Mouse (Mus musculus): Measurements from ENCODE around the gene Ndufs5. TPM values are rescaled to one million over a fixed set of nuclear protein-coding genes. Genes with fewer than 3 reads are reported as not detected.

Gene Ndufs5
- polyA plus RNA-seq, 1 experiment from 2014 or later, result 321 TPM

DNA sequence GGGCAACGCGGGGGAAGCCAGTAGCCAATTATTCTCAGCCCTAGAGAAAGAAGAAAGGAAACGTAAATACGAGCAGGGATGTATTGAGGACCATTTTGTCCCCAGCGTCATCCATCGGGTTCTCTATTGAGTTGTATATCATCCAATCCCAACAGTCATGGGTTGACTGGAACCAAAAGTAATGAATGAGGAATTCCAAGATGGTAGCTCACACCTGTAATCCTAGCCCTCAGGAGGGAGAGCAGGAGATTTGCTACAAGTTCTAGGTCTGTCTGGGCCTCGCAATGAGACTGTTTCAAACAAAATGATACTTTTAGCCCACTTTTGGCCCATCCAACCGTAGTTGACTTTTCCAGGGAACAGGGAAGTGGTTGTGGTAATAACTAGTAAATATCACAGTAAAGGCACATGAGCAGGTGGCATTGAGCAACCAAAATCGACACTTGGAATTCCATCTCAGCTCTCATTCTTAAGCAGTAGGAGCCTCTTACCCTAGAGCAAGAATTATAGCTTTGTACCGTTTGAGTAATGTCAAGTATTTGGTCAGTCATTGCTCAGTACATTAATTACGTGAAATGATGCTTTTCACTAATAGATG, 52.2 kb downstream of the Ndufs5 start:
- Histone ChIP-seq H3K4me3 (replicated peaks) (peak overlapping the region; percentile 92), H3K9ac (peak overlapping the region; percentile 92; the same call in 1 of the 2 replicates), H3K27me3 (replicated peaks) (no peaks in the 10 kb centered on the region), H3K4me1 (peaks cover 27% of the 10 kb centered on the region), H3K9me3 (no peaks in the 10 kb centered on the region), H3K4me2 (peak overlapping the region; percentile 86), H3K36me3 (no peaks in the 10 kb centered on the region), H3K27ac (peak overlapping the region; percentile 98)
- WGBS, result 39% methylated on average over 11 of the region's 11 CpGs
- ATAC-seq (ENCODE audit: insufficient read depth, low FRiP score, low read depth), result no peak

DNA sequence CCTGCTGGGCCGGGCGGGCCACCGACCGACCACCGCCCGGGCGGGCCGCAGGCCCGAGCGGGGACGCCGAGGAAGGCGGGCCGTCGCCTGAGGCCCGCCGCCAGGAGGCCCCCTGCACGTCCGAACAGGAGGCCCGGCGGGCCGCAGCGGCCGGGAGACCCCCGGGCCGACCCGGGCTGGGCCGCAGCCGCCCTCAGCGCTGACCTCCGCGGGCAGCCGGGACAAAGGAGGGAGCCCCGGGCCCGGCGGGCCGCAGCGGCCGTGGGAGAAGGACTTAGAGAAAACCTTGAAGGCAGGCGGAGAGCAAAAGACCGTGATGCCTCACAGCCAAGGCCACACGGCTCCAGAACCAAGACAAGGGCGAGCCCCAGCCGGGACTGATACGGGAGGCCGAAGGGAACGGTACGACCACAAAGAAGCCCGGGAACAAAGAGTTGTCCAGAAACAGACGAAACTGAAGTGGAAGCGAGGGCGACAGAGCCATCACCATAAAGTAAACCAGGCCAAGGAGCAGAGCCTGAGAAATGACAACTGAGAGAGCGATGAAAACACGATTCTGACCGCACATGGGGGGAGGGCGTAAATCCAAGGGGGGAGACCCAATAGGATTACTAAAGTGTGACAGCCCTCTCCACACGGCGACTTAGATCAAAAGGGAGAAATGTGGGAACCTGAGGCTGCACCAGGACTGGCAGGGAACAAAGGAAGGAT, 52.9 kb downstream of the Ndufs5 start:
- H3K27ac ChIP-seq, result peak overlapping the region; percentile 98
- peak overlapping the region; percentile 92 for H3K4me3 ChIP-seq (replicated peaks)
- H3K4me2 ChIP-seq, result peak overlapping the region; percentile 86
- no peaks in the 10 kb centered on the region for H3K9me3 ChIP-seq
- ATAC-seq (ENCODE audit: insufficient read depth, low FRiP score, low read depth), result peak; percentile 15; the same call in 1 of the 2 replicates
- no peaks in the 10 kb centered on the region for H3K27me3 ChIP-seq (replicated peaks)
- H3K9ac ChIP-seq, result peak overlapping the region; percentile 92
- no peaks in the 10 kb centered on the region for H3K36me3 ChIP-seq
- H3K4me1 ChIP-seq, result peaks cover 27% of the 10 kb centered on the region
- WGBS, result under 1% methylated on average over 52 of the region's 58 CpGs

DNA sequence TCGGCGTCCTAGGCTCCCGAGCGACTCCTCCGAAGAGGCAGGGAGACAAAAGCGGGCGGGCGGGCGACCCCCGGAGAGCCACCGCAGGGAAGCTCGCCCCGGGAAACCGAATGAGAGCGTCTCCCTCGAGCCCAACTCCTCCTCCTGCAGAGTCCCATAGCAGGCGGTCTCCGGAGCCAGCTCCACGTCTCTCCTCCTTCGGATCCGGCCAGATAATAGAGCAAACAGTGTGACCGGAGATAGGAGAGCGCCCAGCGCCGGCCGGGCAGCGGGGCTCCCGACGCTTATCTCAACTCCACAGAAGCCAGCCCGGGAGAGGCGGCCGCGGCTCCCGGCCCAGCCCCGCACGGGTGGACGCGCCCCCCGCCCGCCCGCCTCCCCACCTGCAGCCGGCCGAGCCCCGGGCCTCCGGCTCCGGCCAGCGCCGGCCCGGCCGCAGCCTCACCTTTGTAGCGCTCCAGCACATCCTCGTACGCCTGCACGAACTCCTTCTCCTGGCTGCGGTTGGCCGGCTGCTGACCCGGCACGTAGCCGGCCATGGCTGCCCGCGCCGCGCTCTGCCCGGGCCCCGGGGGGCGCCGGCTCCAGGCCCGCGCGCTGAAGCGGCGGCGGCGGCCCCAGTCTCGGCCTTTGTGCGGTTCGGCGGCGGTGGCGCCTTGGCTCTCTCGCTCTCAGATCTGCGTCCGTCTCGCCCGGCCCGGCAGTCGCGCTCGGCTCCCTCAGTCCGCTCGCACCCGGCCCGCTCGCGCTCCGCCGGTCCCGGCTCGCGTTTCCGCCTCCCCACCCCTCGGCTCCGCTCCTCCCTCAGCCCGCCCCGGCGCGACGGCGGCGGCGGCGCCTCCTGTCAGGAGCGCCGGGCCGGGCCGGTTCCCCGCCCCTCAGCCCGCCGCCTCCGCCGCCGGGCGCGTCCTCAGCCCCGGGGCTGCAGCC, 53.7 kb downstream of the Ndufs5 start:
- no peaks in the 10 kb centered on the region for H3K9me3 ChIP-seq
- peak overlapping the region; percentile 92 for H3K4me3 ChIP-seq (replicated peaks)
- H3K27ac ChIP-seq, result peak overlapping the region; percentile 98
- H3K9ac ChIP-seq, result peak overlapping the region; percentile 92
- H3K4me2 ChIP-seq, result peak overlapping the region; percentile 86
- ATAC-seq (ENCODE audit: insufficient read depth, low FRiP score, low read depth), result peak; percentile 80
- WGBS, result under 1% methylated on average over 118 of the region's 125 CpGs
- H3K27me3 ChIP-seq (replicated peaks), result no peaks in the 10 kb centered on the region
- peaks cover 27% of the 10 kb centered on the region for H3K4me1 ChIP-seq
- no peaks in the 10 kb centered on the region for H3K36me3 ChIP-seq

DNA sequence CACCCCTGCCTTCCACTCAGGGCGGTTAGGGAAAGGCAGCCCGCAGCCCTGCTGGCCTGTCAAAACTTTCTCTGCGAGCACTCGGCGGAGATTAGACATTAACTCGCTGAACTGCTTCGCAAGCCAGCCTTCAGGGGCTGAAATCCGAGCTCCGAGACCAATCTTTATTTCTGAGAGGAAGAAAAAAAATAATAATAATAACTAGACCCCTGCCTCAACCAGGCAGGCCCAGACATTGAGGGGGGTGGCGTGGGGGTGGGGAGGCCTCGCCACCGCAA, 54.4 kb downstream of the Ndufs5 start:
- Histone ChIP-seq H3K9ac (peak overlapping the region; percentile 92; the same call in 1 of the 2 replicates), H3K27me3 (replicated peaks) (no peaks in the 10 kb centered on the region), H3K36me3 (no peaks in the 10 kb centered on the region), H3K9me3 (no peaks in the 10 kb centered on the region), H3K27ac (peak overlapping the region; percentile 98), H3K4me2 (peak overlapping the region; percentile 86), H3K4me3 (replicated peaks) (peak overlapping the region; percentile 92), H3K4me1 (peaks cover 27% of the 10 kb centered on the region)
- ATAC-seq (ENCODE audit: insufficient read depth, low FRiP score, low read depth), result no peak
- WGBS, result 0% methylated on average over 12 of the region's 12 CpGs

DNA sequence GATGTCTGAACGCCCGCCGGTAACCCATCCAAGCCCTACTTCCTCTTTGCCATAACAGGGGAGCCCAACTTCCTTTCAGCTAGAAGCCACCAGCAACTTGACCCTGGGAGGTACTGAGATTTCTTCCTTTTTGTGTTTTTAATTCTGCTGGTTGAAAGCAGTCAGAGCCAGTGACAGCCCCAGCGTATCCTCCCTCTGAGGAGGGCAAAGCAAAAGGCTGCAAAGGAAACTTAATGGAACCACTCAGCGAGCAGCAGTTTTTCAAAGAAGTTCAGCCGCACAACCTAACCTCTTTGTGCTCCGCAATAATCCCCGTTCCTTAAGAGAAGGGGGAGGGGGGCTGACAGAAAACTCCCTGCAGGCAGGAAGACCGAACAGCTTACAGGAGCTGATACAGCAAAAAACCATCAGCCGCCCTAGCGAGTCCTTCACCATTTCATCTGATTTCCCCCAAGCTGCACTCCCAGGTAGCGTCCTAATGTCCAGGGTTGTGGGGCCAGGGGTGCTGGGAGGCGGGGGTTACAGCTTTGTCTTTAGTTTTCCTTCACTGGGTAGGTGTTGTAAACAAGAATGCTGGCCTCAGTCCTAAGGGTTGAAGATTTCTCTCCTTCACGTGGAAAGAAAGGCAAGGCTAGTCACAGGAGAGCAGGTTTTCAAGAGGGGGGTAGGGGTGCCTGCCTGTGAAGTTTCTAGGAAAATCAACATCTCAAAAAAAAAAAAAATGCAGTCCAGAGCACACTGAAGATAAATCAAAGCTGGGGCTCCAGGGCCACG, 54.9 kb downstream of the Ndufs5 start:
- no peaks in the 10 kb centered on the region for H3K9me3 ChIP-seq
- 7% methylated on average over 15 of the region's 15 CpGs for WGBS
- H3K27ac ChIP-seq, result peak overlapping the region; percentile 98
- H3K36me3 ChIP-seq, result no peaks in the 10 kb centered on the region
- peak overlapping the region; percentile 86 for H3K4me2 ChIP-seq
- H3K4me1 ChIP-seq, result peaks cover 27% of the 10 kb centered on the region
- no peak for ATAC-seq (ENCODE audit: insufficient read depth, low FRiP score, low read depth)
- H3K9ac ChIP-seq, result peak overlapping the region; percentile 92; the same call in 1 of the 2 replicates
- no peaks in the 10 kb centered on the region for H3K27me3 ChIP-seq (replicated peaks)
- peak overlapping the region; percentile 92 for H3K4me3 ChIP-seq (replicated peaks)

Other genes starting within 250 kb of the Ndufs5 start
- 34.6 and 36.1 TPM in 2 replicates for gene Macf1, start 33.8 kb downstream of the Ndufs5 start, polyA plus RNA-seq (2015; fragmentation: Nextera tagmentation; extraction: Ambion mirVana)
- gene Akirin1, start 32.1 kb upstream of the Ndufs5 start, polyA plus RNA-seq (2015; fragmentation: Nextera tagmentation; extraction: Ambion mirVana), result 47.1 and 48.2 TPM in 2 replicates
- 5.7 and 6.0 TPM in 2 replicates for gene Rhbdl2, start 69.7 kb upstream of the Ndufs5 start, polyA plus RNA-seq (2015; fragmentation: Nextera tagmentation; extraction: Ambion mirVana)
- gene 4933427I04Rik, start 141.5 kb upstream of the Ndufs5 start, polyA plus RNA-seq (2015; fragmentation: Nextera tagmentation; extraction: Ambion mirVana), result 0.08 TPM in 2 replicates
- gene Mycbp, start 186.6 kb upstream of the Ndufs5 start, polyA plus RNA-seq (2015; fragmentation: Nextera tagmentation; extraction: Ambion mirVana), result 93.2 and 98.2 TPM in 2 replicates
- gene Rragc, start 199.2 kb upstream of the Ndufs5 start, polyA plus RNA-seq (2015; fragmentation: Nextera tagmentation; extraction: Ambion mirVana), result 50.6 and 50.7 TPM in 2 replicates
- not detected in 2 replicates for gene 4930535I16Rik, start 199.8 kb upstream of the Ndufs5 start, polyA plus RNA-seq (2015; fragmentation: Nextera tagmentation; extraction: Ambion mirVana)